ENCODE assay signal across 18 mouse cellular contexts in genomic region chr16:63224608-63225007, GRCm38 (mm10).
"Had no signal": no experiment of that assay in that cellular context is flagged by ENCODE, and none has a peak within 500 bp of the region (broad histone marks: within the 10 kb centered on the region; RNA-seq: fewer than 3 reads in every experiment).

No protein-coding gene starts in this region.

- H3K27ac ChIP-seq: layer of hippocampus, adult 2 months; limb, embryonic 12.5 days; liver, embryonic 13.5 days; midbrain, embryonic 12.5 days; stomach, postnatal 0 days had no signal

- H3K9ac ChIP-seq: limb, embryonic 12.5 days; liver, embryonic 13.5 days; midbrain, embryonic 12.5 days had no signal

- H3K4me2 ChIP-seq: limb, embryonic 12.5 days; liver, embryonic 13.5 days; midbrain, embryonic 12.5 days had no signal

- DNase-seq: kidney, adult 11 months; kidney, adult 8-10 months; kidney, postnatal 25 days; layer of hippocampus, adult 9-11 months; liver, embryonic 13.5 days; lung, adult 2 months; lung, postnatal 14 days; lung, postnatal 4 days; right cerebral cortex, adult 18-20 months; right cerebral cortex, postnatal 14 days; right cerebral cortex, postnatal 4 days; thymus, adult 2 months; thymus, postnatal 14 days; thymus, postnatal 4 days had no signal

- H3K4me3 ChIP-seq: layer of hippocampus, adult 2 months; limb, embryonic 12.5 days; liver, embryonic 13.5 days; midbrain, embryonic 12.5 days had no signal

- H3K27me3 ChIP-seq: limb, embryonic 12.5 days; liver, embryonic 13.5 days; midbrain, embryonic 12.5 days had no signal

- H3K4me1 ChIP-seq: liver, embryonic 13.5 days; midbrain, embryonic 12.5 days had no signal

- H3K36me3 ChIP-seq: limb, embryonic 12.5 days; liver, embryonic 13.5 days; midbrain, embryonic 12.5 days had no signal

- H3K9me3 ChIP-seq: limb, embryonic 12.5 days; liver, embryonic 13.5 days; midbrain, embryonic 12.5 days had no signal
